Mouse (Mus musculus): ENCODE data around the gene Olfr825. TPM values are rescaled to one million over a fixed set of nuclear protein-coding genes. Genes with fewer than 3 reads are reported as not detected.
"Not testable (repeated sequence)": the region's sequence is repeated elsewhere in the genome, so short reads cannot be mapped to it uniquely, and the experiment has no call there.

Gene Olfr825
- polyA plus RNA-seq (2014; fragmentation: Nextera tagmentation; extraction: Ambion mirVana) = not detected in 2 replicates

DNA sequence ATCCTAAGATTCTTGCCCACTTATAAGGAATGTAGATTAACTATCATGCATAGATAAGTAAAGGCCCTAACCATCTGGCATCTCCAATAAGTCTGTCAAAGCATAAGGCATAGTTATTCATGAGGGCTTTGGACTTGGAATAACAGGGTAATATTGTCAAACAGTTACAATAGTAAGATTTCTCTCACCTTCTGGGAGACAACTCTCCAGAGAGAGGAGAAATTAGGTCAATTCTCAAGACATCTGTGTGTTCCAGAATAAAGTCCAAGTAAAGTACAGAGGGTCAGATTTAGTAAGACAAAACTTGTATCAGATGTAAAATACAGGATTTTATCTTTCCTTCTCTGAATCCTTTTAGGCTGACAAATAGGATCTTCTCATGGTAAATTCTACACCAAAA lies at the start of gene Olfr825:
Olfr825 (minus strand) TSS at position 101 of the 400 bp plus-strand sequence.
- no peak within 1 kb of the TSS for H3K4me3 ChIP-seq (ENCODE audit: low read depth, low read length)
- no peak for ATAC-seq (ENCODE audit: low read depth)
- H3K27me3 ChIP-seq (replicated peaks; ENCODE audit: control insufficient read depth, insufficient read depth, low read length) = no peaks in the 10 kb centered on the region
- no peaks in the 10 kb centered on the region for H3K4me1 ChIP-seq (ENCODE audit: control insufficient read depth, insufficient read depth, low read length)
- no peak within 1 kb of the TSS for H3K4me2 ChIP-seq (ENCODE audit: low read depth, low read length)
- no peak within 1 kb of the TSS for H3K9ac ChIP-seq (ENCODE audit: low read depth, low read length)
- H3K9me3 ChIP-seq (ENCODE audit: control insufficient read depth, low read length) = no peaks in the 10 kb centered on the region
- no peak for DNase-seq (ENCODE audit: low spot score)
- no peaks in the 10 kb centered on the region for H3K36me3 ChIP-seq (ENCODE audit: control insufficient read depth, insufficient read depth, low read length)
- H3K27ac ChIP-seq (replicated peaks; ENCODE audit: low read depth, low read length) = no peak within 1 kb of the TSS

DNA sequence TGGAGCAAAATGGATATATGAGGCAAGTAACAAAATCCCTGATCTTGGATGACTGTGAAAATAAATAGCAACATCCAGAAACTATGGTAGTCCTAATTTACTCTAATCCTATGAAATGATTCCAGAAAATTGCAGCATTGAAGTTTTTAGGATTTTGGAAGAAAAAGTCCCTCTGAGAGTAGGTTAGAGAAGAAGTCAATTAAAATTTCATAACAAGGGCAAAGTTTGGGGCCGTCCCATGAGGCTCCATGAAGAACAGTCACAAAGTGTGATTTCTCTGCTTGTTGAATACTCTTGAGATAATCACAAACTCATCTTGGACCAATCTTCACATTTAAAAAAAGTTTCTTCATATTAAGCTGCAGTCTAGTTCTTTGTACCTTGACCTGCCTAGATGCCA lies 47.7 kb upstream of the Olfr825 start, which contains the start of gene Olfr827:
Olfr827 (minus strand) TSS at position 101 of the 400 bp plus-strand sequence.
- no peak within 1 kb of the TSS for H3K4me2 ChIP-seq (ENCODE audit: low read depth, low read length)
- no peak within 1 kb of the TSS for H3K9ac ChIP-seq (ENCODE audit: low read depth, low read length)
- no peak within 1 kb of the TSS for H3K4me3 ChIP-seq (ENCODE audit: low read depth, low read length)
- no peaks in the 10 kb centered on the region for H3K4me1 ChIP-seq (ENCODE audit: control insufficient read depth, insufficient read depth, low read length)
- WGBS = 92% methylated on average over 1 of the region's 1 CpGs
- no peaks in the 10 kb centered on the region for H3K36me3 ChIP-seq (ENCODE audit: control insufficient read depth, insufficient read depth, low read length)
- H3K27ac ChIP-seq (replicated peaks; ENCODE audit: low read depth, low read length) = no peak within 1 kb of the TSS
- no peak for ATAC-seq (ENCODE audit: low read depth)
- DNase-seq (ENCODE audit: low spot score) = no peak
- no peaks in the 10 kb centered on the region for H3K27me3 ChIP-seq (replicated peaks; ENCODE audit: control insufficient read depth, insufficient read depth, low read length)
- no peaks in the 10 kb centered on the region for H3K9me3 ChIP-seq (ENCODE audit: control insufficient read depth, low read length)

GRCm38 (mm10) chr10:130184086-130184485 lies 17.5 kb upstream of the Olfr825 start, which contains the start of gene Olfr826:
TSS of gene Olfr826 (minus strand) at chr10:130184186.
- Histone ChIP-seq H3K27me3 (replicated peaks; ENCODE audit: control insufficient read depth, insufficient read depth, low read length) (no peaks in the 10 kb centered on the region), H3K27ac (replicated peaks; ENCODE audit: low read depth, low read length) (no peak within 1 kb of the TSS), H3K4me3 (ENCODE audit: low read depth, low read length) (no peak within 1 kb of the TSS), H3K36me3 (ENCODE audit: control insufficient read depth, insufficient read depth, low read length) (no peaks in the 10 kb centered on the region), H3K4me2 (ENCODE audit: low read depth, low read length) (no peak within 1 kb of the TSS), H3K9ac (ENCODE audit: low read depth, low read length) (no peak within 1 kb of the TSS), H3K4me1 (ENCODE audit: control insufficient read depth, insufficient read depth, low read length) (no peaks in the 10 kb centered on the region), H3K9me3 (ENCODE audit: control insufficient read depth, low read length) (no peaks in the 10 kb centered on the region)
- ATAC-seq (ENCODE audit: low read depth) = no peak
- no peak for DNase-seq (ENCODE audit: low spot score)
- 65% methylated on average over 1 of the region's 1 CpGs for WGBS

GRCm38 (mm10) chr10:130165196-130165595 lies 1.4 kb downstream of the Olfr825 start:
- Histone ChIP-seq H3K4me2 (ENCODE audit: low read depth, low read length) (no peak overlapping the region), H3K27ac (replicated peaks; ENCODE audit: low read depth, low read length) (no peak overlapping the region), H3K27me3 (replicated peaks; ENCODE audit: control insufficient read depth, insufficient read depth, low read length) (no peaks in the 10 kb centered on the region), H3K36me3 (ENCODE audit: control insufficient read depth, insufficient read depth, low read length) (no peaks in the 10 kb centered on the region), H3K4me3 (ENCODE audit: low read depth, low read length) (no peak overlapping the region), H3K9ac (ENCODE audit: low read depth, low read length) (no peak overlapping the region), H3K9me3 (ENCODE audit: control insufficient read depth, low read length) (no peaks in the 10 kb centered on the region), H3K4me1 (ENCODE audit: control insufficient read depth, insufficient read depth, low read length) (no peaks in the 10 kb centered on the region)
- no peak for DNase-seq (ENCODE audit: low spot score)
- no peak for ATAC-seq (ENCODE audit: low read depth)

GRCm38 (mm10) chr10:130144121-130144520 lies 22.4 kb downstream of the Olfr825 start:
- DNase-seq (ENCODE audit: low spot score) = no peak
- Histone ChIP-seq H3K9me3 (ENCODE audit: control insufficient read depth, low read length) (no peaks in the 10 kb centered on the region), H3K4me1 (ENCODE audit: control insufficient read depth, insufficient read depth, low read length) (no peaks in the 10 kb centered on the region), H3K4me3 (ENCODE audit: low read depth, low read length) (no peak overlapping the region), H3K9ac (ENCODE audit: low read depth, low read length) (no peak overlapping the region), H3K4me2 (ENCODE audit: low read depth, low read length) (no peak overlapping the region), H3K27me3 (replicated peaks; ENCODE audit: control insufficient read depth, insufficient read depth, low read length) (no peaks in the 10 kb centered on the region), H3K27ac (replicated peaks; ENCODE audit: low read depth, low read length) (no peak overlapping the region), H3K36me3 (ENCODE audit: control insufficient read depth, insufficient read depth, low read length) (no peaks in the 10 kb centered on the region)
- no peak for ATAC-seq (ENCODE audit: low read depth)
- 71% methylated on average over 5 of the region's 5 CpGs for WGBS

DNA sequence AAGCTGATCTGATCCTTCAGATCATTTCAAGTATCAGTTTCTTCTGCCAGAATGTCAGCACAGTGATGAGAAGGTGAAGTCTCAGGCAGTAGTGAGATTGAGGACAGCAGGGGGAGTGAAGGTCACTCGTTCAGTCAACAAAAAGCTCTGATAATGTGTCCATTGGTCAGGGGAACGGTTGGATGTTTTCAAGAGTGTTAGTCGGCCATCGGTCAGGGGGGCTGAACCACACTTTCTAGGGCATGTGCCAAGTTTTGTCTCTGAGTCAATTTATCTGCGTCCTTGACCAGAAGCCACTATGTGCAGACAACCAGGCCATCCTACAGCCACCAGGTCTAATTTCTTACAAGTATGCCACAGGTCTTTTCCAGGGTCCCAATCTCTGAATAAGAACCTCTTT lies 24.1 kb downstream of the Olfr825 start:
- not testable (repeated sequence) for H3K27me3 ChIP-seq (replicated peaks; ENCODE audit: control insufficient read depth, insufficient read depth, low read length); H3K4me3 ChIP-seq (ENCODE audit: low read depth, low read length); H3K4me2 ChIP-seq (ENCODE audit: low read depth, low read length); H3K9me3 ChIP-seq (ENCODE audit: control insufficient read depth, low read length); H3K9ac ChIP-seq (ENCODE audit: low read depth, low read length); H3K4me1 ChIP-seq (ENCODE audit: control insufficient read depth, insufficient read depth, low read length); DNase-seq (ENCODE audit: low spot score); H3K27ac ChIP-seq (replicated peaks; ENCODE audit: low read depth, low read length); ATAC-seq (ENCODE audit: low read depth); H3K36me3 ChIP-seq (ENCODE audit: control insufficient read depth, insufficient read depth, low read length)
- 83% methylated on average over 5 of the region's 5 CpGs for WGBS

GRCm38 (mm10) chr10:130134811-130135210 lies 31.8 kb downstream of the Olfr825 start:
- Histone ChIP-seq H3K27ac (replicated peaks; ENCODE audit: low read depth, low read length) (no peak overlapping the region), H3K9me3 (ENCODE audit: control insufficient read depth, low read length) (no peaks in the 10 kb centered on the region), H3K27me3 (replicated peaks; ENCODE audit: control insufficient read depth, insufficient read depth, low read length) (no peaks in the 10 kb centered on the region), H3K4me1 (ENCODE audit: control insufficient read depth, insufficient read depth, low read length) (no peaks in the 10 kb centered on the region), H3K4me2 (ENCODE audit: low read depth, low read length) (no peak overlapping the region), H3K9ac (ENCODE audit: low read depth, low read length) (no peak overlapping the region), H3K36me3 (ENCODE audit: control insufficient read depth, insufficient read depth, low read length) (no peaks in the 10 kb centered on the region), H3K4me3 (ENCODE audit: low read depth, low read length) (no peak overlapping the region)
- ATAC-seq (ENCODE audit: low read depth) (no peak), DNase-seq (ENCODE audit: low spot score) (no peak)

- H3K27ac ChIP-seq (replicated peaks; ENCODE audit: low read depth, low read length); ATAC-seq (ENCODE audit: low read depth); H3K9me3 ChIP-seq (ENCODE audit: control insufficient read depth, low read length); H3K36me3 ChIP-seq (ENCODE audit: control insufficient read depth, insufficient read depth, low read length); H3K27me3 ChIP-seq (replicated peaks; ENCODE audit: control insufficient read depth, insufficient read depth, low read length); H3K4me1 ChIP-seq (ENCODE audit: control insufficient read depth, insufficient read depth, low read length); H3K4me3 ChIP-seq (ENCODE audit: low read depth, low read length); DNase-seq (ENCODE audit: low spot score); H3K9ac ChIP-seq (ENCODE audit: low read depth, low read length); H3K4me2 ChIP-seq (ENCODE audit: low read depth, low read length): not testable (repeated sequence)
These were observed 36.7 kb downstream of the Olfr825 start, which contains the start of gene Olfr824 for GRCm38 (mm10) chr10:130129900-130130299. TSS of gene Olfr824 (minus strand) at chr10:130130000.

DNA sequence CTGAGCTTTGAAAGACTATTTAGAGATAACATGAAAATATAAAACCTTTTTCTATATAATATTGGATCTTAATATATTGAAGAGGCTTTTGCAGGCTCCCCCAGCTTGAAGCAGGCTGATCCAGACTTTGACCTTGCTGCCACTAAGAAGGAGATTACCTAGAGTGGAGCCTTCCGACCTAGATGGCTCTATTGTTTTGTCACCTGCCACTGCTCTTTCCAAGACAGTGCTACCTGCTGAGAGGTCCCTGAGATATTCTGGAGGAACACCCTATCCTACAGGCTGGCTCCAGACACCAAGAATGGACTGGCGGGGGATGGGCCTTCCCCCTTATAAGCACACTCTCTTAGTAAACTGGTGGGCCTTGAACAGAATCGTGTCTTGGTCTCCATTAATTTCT lies 50.5 kb downstream of the Olfr825 start:
- H3K4me1 ChIP-seq (ENCODE audit: control insufficient read depth, insufficient read depth, low read length); H3K27ac ChIP-seq (replicated peaks; ENCODE audit: low read depth, low read length); DNase-seq (ENCODE audit: low spot score); ATAC-seq (ENCODE audit: low read depth); H3K9me3 ChIP-seq (ENCODE audit: control insufficient read depth, low read length); H3K36me3 ChIP-seq (ENCODE audit: control insufficient read depth, insufficient read depth, low read length); H3K4me2 ChIP-seq (ENCODE audit: low read depth, low read length); H3K4me3 ChIP-seq (ENCODE audit: low read depth, low read length); H3K27me3 ChIP-seq (replicated peaks; ENCODE audit: control insufficient read depth, insufficient read depth, low read length); H3K9ac ChIP-seq (ENCODE audit: low read depth, low read length): not testable (repeated sequence)
- 67% methylated on average over 3 of the region's 3 CpGs for WGBS

All from embryonic facial prominence, embryonic 14.5 days (tissue).